Mouse (Mus musculus): ENCODE measurements at regions not wholly inside any gene's neighbourhood (a gene's known extent, or its start where the extent isn't known, plus 50 kb on each side); places are given as distances from the start of the nearest gene placed in this dataset.

- no peak for DNase-seq (ENCODE audit: inconsistent ontology term)
Measured at GRCm38 (mm10) chr3:104586342-104587175, 51.9 kb upstream of the Slc16a1 start.

- DNase-seq (ENCODE audit: inconsistent ontology term), result no peak
Measured at GRCm38 (mm10) chr3:104585303-104585702, 53.2 kb upstream of the Slc16a1 start.

GRCm38 (mm10) chr3:104583236-104583635, 55.2 kb upstream of the Slc16a1 start:
- no peak for DNase-seq (ENCODE audit: inconsistent ontology term)

DNA sequence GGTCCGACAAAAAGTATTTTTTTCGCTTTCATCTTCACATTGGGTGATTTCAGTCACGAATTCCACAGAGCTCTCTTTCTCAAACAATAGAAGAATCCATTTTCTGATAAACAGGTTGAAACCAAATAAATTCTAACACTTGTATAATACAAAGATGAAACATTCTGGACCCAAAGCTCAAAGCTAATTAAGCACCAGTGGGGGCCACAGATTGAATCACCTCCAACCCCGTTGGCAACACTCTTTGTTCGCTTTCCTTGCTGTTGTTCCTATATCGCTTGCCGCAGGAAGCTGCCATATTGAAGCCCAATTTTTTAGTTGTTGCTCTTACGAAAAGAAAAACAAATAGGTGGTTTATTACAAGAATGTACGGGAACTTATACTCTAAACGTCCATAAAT, 55.9 kb upstream of the Slc16a1 start:
- DNase-seq (ENCODE audit: inconsistent ontology term), result no peak

- peak; percentile 7 for DNase-seq (ENCODE audit: inconsistent ontology term)
Measured at GRCm38 (mm10) chr3:104579186-104579585, 59.3 kb upstream of the Slc16a1 start.

GRCm38 (mm10) chr3:104578374-104578773, 60.1 kb upstream of the Slc16a1 start:
- peak; percentile 47 for DNase-seq (ENCODE audit: inconsistent ontology term)

GRCm38 (mm10) chr3:104577228-104577927, 61.1 kb upstream of the Slc16a1 start:
- DNase-seq (ENCODE audit: inconsistent ontology term), result no peak

GRCm38 (mm10) chr3:104573277-104573940, 61.7 kb upstream of the Lrig2 start:
- no peak for DNase-seq (ENCODE audit: inconsistent ontology term)

DNA sequence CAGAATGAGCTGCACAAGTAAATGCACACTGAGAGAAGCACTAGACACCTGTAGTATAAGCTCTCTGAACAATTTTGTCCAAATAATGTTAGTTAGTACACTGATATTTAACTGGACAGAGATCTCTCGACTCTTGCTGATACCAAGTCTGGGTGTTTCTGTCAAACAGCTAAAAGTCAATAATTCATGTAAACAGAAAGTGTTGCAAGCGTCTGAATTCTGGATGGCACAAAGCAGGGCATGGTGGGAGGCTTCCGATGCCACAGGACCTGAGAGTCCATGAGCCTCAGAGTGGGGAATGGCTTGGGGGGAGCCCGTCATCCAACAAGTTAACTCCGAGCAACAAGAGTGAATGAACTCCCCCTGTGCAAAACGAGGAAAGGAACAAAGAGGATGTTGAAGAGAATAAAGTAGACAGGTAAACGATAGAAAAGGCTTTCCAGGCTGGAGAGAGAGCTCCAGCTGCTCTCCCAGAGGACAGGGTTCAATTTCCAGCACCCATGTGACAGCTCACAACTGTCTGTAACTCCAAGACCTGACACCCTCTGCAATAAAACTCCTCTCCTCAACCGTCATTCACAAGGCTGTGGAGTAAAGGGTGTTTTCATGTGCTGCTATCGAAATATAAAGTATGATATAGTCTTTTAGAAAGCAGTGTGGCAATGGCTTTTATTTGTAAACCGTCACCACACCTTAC, 60.4 kb upstream of the Lrig2 start:
- DNase-seq (ENCODE audit: inconsistent ontology term), result no peak

DNA sequence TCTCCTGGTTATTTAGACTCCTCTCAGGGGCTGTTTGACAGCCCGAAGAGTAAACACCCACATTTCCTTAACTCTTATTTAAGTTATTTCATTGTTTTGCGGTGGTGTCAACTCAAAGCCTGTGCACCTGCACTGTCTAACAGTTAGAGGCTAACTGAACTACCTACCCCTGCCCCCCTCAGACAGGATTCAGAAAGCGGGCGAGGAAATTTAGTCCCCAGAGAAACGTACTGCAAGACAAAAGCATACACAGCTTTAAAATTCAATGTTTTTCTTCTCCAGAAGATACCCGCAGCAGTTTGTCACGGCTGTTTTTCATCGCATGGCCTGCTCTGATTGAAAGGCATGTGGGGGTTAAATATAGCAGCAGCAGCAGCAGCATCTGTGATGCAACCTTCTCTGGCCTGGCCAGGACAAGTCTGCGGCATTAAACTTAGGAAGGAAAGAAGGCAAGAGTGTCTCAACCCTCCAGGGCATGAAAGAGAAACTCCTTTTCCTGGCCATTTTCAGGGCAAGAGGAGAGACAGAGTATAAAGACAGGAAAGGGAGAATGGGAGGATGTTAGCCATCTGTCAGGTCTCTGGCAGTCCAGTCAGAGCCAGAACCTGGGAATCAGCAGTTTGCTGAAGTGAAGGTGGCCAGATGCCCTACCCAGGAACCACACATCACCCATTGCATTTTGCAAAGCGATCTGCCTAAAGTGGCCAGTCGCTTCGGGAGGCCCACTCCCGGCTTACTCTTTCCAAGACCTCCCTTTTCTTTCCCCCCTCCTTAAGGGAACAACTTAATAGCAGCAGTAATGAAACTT, 53.9 kb upstream of the Lrig2 start:
- DNase-seq (ENCODE audit: inconsistent ontology term), result no peak

DNA sequence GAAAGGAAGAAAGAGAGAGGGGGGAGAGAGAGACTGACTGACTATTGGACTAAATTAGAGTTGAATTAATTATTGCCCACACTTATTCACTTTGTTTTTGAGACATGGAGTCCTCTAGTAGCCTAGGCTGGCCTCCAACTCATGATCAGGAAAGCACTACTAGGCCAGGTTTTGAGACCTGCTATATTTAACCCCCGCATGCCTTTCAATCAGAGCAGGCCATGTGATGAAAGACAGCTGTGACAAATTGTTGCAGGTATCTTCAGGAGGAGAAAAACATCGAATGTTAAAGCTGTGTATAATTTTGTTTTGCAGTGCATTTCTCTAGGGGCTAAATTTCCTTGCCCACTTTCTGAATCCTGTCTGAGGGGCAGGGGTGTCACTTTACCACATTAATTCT, 53.1 kb upstream of the Lrig2 start:
- no peak for DNase-seq (ENCODE audit: inconsistent ontology term)

- DNase-seq (ENCODE audit: inconsistent ontology term), result no peak
Measured at GRCm38 (mm10) chr3:104561567-104561966, 49.8 kb upstream of the Lrig2 start.
